Mouse (Mus musculus) adrenal gland, adult 2 months (tissue): ENCODE results near the gene Tfe3. TPM values are rescaled to one million over a fixed set of nuclear protein-coding genes. Genes with fewer than 3 reads are reported as not detected.
"Not testable (repeated sequence)": the region's sequence is repeated elsewhere in the genome, so short reads cannot be mapped to it uniquely, and the experiment has no call there.

Experiments
- DNase-seq: peaks from one replicate; pipeline ENCODE4 v3.0.0; 2021
- polyA plus RNA-seq: library from polyadenylated mRNA; depleted of rRNA; stranded (reverse); fragments of >200 nt; gene quantifications from 2 replicates; pipeline ENCODE4 v1.2.3, GENCODE M21; 2012
- total RNA-seq, 2 experiments: library from RNA; stranded (reverse); gene quantifications; 2 replicates each; pipeline ENCODE4 v1.2.3; 2021

Tfe3 gene
- total and polyA plus RNA-seq, 3 experiments = 41.3 to 59.2 (median 45.4) TPM

DNA sequence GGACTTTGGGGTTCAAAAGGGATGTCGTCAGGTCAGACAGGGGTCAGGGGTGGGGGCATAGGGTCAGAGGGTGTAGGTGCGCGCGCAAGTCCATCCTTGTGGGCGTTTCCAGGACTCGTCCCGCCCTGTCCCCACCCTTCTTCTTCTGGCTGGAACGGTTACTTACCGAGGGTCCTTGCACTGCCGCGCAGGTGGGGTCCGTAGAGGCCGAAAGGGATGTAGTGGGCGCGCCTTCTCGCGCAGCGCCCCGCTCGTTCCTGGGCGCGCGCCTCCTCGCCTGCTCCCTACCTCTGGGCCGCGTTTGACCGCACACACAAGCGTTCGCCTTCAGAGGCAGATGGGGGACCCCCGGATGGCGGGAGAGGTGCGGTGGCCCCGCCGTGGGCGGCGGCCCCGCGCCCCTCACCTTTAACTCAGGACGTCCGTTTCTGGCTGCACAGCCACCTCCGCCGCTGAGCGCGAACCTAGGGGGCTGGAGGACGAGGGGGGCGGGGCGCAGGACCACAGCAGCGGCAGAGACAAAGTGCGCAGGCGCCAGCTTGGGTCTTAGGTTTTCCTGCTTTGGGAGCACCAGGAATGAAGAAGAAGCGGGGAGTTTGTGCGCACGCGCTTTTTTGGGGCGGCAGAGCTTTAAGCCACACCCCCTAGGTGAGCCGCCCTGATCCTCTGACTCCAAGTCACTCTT lies 11.8 kb upstream of the Tfe3 start, which contains the start of gene Ccdc120:
TSS of gene Ccdc120 (minus strand) at position 474 of the 685 bp plus-strand sequence.
- DNase-seq = peak; percentile 79

DNA sequence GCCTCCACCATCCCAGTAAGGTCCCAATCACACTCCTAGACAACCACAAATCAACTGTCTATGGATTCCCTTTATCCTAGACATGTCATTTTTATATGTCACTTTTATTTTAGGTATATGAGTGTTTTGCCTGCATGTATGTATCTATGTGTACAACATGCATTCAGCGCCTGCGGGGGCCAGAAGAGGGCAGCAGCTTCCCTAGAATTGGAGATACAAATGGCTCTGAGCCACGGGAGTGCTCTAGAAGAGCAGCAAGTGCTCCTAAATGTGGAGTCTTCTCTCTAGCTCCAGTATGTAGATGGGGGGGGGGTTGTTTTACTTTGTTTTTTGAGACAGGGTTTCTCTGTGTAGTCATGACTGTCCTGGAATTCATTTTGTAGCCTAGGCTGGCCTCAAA lies 8.7 kb upstream of the Tfe3 start:
- DNase-seq = not testable (repeated sequence)

DNA sequence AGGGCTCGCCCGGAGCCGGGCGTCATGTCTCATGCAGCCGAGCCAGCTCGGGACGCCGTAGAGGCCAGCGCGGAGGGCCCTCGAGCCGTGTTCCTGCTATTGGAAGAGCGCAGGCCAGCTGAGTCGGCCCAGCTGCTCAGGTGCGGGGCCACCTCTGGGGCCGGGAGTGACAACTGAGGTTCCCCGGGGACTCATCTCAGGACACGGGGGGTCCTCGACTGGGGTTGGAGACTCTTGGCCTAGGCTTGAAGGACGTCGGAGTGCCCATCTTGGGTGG lies 499 bp downstream of the Tfe3 start:
- no peak for DNase-seq

DNA sequence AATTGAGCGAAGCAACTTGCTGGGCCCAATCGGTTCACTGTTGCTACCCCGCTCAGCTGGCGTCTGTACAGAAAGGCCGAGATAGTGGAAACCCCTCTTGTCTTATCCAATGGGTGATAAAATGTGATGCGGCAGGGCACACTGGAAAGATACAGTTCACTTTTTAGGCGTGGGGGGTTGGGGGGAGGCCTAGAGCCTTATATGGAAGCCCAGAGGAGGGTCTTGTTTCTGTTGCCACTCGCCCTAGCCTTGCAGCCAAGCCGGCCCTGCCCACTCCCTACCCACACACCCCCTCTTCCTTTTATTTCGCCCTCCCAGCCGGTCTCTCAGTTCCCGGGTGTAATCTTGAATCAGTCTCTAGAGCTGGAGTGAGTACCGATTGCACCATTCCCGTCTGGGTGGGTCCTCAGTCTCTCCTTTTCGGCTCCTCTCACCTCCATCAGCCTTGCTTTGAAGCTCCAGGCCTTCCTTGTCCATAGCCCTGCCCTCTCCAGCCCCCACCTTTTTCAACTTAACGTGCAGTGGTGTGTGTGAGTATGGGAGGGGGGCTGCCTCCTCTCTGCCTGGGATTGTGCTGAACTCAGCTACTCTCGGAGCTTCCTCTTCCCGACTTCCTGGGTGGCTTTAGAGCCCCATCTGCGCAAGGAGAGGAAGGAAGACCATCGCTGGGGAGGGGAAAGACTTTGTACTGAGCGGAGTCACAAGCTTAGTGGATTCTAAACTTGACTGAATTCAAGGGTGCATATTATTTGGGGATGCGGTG lies 1.5 kb downstream of the Tfe3 start:
- DNase-seq = peak; percentile 64

DNA sequence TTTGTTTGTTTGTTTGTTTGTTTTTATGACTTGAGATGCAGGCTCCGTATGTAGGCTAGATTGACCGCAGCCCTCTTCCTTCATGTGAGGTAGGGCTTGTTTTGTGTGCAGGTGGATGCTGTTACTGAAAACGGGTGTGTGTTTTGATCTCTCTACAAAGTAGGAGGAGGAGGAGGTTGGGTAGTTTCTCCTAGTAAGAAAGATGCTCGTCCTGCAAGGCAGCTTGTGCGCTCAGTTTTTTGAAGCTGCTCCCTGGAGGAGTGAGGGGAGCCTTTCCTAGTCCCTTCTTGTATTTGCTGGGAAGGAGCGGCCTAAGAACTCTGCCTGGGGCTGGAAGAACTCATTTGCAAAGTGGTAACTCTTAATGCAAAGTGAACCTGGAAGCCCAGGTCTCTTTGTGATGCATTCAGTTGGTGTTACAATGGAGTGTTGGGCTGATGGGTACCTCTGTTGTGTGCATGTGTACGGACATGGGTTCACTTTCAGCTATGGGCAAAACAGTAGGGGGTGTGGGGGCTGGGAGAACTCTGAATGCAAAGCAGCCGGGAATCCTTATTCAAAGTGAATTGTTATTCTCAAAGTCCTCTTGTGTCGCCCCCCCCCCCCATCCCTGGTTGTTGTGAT lies 2.4 kb downstream of the Tfe3 start:
- DNase-seq = no peak

DNA sequence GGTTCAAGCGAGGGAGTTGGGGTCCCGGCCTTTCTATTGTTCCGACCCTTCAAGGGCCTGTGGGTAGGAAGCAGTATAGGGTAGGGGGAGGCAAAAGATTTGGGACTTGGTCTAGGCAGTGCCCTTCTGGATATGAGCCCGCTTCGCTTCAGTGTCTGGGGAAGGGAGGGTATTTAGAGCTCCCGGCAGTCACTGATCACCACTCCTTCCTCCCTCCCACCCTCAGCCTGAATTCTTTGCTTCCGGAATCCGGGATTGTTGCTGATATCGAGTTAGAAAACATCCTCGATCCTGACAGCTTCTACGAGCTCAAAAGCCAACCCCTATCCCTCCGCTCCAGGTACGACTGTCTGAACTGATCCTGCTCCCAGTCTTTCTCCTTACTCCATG lies 2.9 kb downstream of the Tfe3 start:
- peak; percentile 17 for DNase-seq

DNA sequence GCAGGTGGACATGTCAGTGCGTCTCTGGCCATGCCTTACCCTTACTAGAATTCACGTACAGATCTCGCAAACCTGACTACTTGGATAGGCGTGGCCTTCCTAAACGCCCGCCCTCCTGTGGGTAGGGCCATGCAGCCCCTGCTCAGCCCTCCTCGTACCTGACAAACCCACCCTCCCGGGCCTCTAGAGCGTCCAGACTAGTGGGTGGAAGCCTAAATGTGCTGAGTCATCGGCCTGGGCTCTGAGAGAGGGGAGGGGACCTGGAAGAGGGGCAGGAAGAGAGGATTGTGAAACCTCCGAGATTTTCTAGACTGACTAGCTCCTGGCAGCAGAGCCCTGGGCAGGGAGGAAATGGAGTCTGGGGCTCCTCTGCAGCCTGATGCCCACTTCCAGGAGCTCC lies 3.4 kb downstream of the Tfe3 start:
- DNase-seq = peak; percentile 76

DNA sequence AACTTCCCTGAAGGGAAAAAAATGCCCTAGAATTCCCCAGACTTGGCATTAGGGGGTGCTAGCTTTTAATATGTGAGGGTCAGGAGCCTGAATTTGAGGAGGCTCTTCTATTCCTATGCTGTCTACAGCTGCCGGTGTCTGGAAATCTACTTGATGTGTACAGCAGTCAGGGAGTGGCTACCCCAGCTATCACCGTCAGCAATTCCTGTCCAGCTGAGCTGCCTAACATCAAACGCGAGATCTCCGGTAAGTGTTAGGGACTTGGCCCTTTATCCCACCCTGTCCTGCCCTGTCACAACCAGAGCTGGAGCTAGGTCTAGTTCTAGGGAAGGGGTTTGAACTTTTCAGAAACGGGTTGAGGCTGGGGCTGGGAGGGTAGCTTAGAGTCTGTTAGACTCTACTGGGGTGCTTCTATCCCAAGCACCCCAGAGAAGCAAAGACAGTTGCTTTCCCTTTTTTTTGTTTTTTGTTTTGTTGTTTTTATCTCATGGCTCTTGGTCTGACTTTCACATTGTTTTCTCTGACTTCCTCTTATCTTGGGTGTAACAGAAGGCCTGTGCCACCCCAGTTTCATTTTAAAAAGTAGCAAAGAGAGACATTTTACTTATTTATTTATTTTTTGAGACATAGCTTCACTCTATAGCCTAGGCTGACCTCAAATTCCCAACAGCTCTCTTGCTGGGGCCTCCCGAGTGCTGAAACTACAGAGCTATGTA lies 7.1 kb downstream of the Tfe3 start:
- no peak for DNase-seq

DNA sequence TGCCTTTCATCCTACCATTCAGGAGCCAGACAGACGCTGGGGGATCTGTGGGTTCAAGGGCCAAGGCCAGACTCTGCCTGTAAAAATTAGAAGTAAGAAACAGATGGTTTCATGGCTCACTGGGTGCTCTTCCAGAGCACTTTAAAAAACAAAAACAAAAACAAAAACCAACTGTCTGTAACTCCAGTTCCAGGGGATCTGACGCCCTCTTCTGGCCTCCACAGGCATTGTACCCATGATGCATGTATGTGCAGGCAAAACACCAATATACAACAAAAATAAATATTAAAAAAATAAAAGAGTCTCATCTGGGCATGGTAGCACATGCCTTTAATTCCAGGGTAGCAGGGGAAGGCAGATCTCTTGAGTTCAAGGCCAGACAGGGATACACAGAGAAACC lies 10.4 kb downstream of the Tfe3 start:
- DNase-seq = no peak

DNA sequence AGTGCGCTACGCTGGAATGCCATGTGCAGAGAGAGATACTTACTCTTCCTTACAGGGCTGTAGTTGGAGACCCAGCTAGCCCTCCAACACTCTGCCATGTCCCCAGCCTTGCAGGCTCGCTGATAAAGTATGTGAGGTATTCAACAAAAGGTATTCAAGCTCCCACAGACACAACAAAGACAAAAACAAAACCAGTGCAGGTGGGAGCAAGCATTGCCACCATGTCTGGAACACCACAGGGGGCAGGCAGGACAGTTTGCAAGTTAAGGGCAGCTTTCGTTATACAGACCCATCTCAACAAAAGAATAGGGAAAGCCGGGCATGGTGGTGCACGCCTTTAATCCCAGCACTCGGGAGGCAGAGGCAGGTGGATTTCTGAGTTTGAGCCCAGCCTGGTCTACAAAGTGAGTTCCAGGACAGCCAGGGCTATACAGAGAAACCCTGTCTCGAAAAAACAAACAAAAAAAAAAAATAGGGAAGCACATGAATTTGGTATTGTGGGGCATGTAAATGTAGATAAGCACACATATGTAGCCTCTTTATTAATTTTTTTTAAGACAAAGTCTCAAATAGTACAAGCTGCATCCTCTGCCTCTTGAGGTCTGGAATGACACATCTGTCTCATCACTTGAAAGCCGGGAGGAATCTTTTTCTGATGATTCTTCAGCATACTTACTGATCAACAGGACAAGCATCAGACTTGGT lies 13.3 kb downstream of the Tfe3 start:
- no peak for DNase-seq

DNA sequence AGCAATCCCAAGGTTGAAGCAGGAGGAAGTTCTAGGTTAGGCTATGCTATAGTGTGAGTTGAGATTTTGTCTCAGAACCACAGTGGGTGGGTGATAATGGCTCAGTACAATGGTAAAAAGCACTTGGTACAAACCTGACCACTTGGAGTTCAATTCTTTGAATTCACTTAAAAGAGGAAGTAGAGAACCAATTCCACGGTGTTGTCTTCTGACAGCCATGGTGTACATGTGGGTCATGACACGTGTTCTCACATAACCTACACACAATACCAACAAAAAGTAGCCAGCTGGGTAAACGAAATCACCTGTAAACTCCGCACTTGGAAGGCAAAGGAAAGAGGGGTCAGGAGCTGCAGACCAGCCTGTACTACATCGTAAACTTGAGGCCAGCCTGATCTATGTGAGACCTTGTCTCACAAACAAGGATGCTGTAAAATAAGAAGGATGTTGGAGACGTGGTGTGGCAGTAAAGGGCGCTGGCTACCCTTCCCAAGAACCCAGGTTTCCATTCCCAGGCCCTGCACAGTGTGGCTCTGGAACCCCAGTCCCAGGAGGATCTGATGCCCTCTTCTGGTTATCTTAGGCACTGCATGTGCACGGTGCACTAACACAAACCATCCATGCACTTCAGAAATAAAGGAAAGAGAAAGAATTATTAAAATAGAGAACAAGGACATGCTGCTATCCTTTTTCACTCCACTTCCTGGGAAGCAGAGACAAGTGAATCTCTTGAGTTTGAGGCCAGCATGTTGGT lies 14.1 kb downstream of the Tfe3 start:
- peak; percentile 57 for DNase-seq

DNA sequence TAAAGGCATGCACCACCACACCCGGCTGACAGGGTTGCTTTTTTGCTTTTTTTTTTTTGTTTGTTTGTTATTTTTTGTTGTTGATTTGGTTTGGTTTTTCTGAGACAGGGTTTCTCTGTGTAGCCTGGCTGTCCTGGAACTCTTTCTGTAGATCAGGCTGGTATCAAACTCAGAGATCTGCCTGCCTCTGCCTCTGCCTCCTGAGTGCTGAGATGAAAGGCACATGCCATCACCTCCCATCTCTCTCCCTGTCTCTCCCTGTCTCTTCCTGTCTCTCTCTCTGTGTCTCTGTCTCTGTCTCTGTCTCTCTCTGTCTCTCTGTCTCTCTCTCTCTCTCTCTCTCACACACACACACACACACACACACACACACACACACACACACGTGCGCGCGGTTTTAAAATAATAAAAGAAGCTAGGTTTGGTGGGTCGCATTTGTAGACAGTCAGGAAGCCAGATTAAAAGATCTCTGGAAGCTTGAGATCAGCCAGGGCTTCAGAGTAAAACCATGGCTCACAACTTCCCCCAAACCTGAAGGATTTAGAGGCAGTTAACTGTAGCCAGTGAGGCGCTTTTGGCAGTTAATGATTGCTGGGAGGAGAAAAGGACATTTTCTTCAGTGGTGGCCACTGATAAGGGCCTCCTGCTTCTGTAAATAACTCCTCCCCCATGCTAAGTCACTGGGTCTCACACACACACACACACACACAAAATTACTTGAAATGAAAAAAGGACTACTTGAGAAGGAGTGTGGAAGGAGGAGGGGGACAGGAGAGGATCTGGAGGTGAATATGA lies 16.3 kb downstream of the Tfe3 start:
- no peak for DNase-seq

DNA sequence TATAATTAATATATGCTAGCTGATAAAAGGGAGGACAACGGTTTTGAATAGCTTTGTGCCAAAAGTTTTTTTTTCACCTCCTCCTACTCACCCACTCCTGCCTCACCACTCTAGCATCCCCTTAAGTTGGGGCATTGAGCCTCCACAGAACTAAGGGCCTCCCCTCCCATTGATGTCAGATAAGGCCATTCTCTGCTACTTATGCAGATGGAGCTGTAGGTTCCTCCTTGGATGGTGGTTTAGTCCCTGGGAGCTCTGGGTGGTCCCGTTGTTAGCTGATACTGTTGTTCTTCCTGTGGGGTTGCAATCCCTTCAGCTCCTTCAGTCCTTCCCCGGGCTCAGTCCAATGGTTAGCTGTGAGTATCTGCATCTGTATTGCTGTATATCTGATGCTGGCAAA lies 16.9 kb downstream of the Tfe3 start:
- DNase-seq = no peak

DNA sequence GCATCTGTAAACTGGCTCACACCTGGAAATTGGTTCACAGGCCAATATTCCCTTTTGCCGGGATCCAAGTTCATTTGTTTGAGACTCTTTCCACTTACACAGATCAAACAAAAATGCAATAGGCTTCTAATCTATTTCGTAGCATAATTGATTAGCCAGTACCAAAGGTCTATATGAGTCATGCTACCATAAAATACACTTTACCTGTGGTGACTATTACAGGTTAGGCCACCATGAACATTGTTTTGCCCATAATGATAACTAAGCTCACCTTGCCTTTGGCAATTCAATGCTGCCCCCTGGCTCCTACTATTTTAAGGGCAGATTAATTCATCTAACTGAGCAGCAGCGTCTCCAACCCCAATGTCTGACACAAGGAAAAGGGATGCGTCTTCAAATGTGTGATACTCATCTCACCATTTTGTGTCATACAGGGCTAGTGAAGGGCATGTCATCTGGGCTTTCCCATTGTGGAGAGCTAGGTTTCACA lies 20.3 kb downstream of the Tfe3 start:
- DNase-seq = no peak

DNA sequence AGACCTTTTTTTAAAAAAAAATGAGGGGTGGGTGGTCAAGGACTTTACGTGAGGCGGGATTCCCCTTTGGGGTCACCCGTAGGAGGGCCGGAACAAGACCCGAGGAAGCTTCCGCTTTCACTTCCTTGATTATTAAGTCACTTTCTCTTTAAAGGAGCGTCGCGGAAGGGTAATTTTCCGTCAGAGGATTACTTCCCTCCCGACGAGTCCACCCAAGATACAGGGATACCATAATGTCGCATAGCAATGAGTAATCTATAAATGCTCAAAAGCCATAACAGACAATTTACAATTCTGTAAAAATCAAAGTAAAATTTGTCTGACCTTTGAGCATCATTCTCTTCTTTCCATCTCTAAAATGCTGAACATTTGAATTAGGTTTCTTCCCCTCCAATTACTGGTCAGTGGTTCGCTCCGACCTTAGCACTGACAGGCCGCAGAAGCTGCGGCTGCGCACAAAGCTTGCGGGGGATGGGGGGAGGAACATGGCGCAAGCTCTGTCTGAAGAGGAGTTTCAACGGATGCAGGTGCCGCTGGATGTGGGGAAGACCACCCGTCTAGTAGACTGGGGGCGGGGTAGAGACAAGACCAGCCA lies 27.3 kb downstream of the Tfe3 start, which contains the start of gene Gripap1:
TSS of gene Gripap1 (plus strand) at position 224 of the 595 bp plus-strand sequence.
- peak; percentile 84 for DNase-seq

DNA sequence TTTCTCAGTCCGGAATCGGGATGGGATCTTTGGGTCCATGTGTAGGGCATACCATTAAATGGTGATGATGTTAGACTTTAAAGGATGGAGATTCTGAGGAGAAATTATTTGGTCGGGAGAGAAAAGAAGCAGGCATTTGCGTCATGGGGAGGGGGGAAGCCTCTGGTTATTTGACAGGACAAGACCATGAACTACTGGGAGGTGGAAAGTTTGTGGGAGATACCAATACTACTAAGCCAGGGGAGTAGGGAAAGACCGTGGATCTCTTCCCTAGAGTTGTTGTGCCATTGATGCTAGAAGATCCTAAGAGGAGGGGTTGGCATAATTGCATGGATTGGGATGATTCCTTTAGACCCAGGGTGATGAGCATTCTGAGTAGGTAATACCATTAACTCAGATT lies 27.9 kb downstream of the Tfe3 start:
- DNase-seq = no peak

DNA sequence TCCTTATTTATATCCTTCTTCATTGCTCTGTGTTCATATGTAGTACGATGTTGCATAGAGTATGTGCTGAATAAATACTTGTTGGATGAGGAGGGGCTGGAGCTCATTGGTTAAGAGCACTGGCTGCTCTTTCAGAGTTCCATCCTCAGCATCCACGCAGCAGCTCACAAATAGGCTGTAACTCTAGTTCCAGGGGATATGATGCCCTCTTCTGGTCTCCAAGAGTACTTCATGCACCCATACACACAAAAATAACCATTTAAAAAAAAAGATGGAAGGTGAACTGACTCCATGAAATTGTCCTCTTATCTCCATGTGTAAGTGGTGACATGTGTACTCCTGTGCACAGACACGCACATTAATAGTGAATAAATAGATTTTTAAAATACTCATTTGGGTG lies 31.0 kb downstream of the Tfe3 start:
- DNase-seq = no peak

DNA sequence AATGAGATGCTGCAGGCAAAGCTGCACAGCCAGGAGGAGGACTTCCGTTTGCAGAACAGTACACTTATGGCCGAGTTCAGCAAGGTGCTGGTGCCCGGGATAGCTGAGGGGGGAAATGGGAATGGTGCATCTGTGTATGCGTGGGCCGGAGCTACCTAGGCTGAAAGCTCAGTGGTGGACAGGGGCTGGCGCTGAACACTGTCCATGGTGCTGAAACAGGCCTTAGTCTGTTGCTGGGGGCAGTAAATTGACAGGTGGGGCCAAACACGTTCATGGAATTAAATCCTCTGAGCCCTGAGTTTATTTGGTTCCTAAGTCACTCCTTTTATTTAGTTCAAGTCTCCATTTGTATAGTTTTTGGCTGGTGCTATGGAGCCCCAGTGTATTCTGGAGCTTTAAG lies 32.7 kb downstream of the Tfe3 start:
- DNase-seq = peak; percentile 20

DNA sequence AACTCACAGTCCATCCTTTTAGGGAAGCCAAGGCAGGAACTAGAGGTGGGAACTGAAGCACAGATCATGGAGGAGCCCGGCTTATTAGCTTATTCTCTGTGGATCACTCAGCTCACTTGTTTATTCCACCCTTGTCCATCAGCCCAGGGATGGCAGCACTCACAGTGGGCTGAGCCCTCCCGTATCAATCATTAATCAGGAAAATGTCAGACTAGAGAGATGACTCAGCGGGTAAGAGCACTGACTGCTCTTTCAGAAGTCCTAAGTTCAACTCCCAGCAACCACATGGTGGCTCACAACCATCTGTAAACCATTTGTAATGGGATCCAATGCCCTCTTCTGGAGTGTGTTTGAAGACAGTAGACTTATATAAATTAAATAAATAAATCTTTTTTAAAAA lies 35.0 kb downstream of the Tfe3 start:
- no peak for DNase-seq

DNA sequence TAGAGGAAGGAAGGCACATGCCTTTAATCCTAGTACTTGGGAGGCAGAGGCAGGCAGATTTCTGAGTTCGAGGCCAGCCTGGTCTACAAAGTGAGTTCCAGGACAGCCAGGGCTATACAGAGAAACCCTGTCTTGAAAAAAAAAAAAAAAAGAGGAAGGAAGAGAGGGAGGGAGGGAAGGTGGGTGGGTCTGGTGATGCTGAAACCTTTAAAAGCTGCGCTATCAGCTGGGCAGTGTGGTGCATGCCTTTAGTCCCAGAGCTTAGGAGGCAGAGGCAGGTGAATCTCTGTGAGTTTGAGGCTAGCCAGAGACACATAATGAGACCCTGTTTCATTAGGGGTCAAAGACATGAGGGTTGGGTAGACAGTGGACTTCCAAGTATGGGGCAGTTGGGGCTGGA lies 39.8 kb downstream of the Tfe3 start:
- DNase-seq = not testable (repeated sequence)
